ENCODE assay signal across 17 mouse cellular contexts in genomic region chr4:105050041-105050440, GRCm38 (mm10).
"Had no signal": no experiment of that assay in that cellular context is flagged by ENCODE, and none has a peak within 500 bp of the region (broad histone marks: within the 10 kb centered on the region; RNA-seq: fewer than 3 reads in every experiment).

No protein-coding gene starts in this region.

- H3K4me2 ChIP-seq: lung, embryonic 15.5 days; midbrain, embryonic 11.5 days; midbrain, embryonic 13.5 days; midbrain, embryonic 15.5 days; neural tube, embryonic 12.5 days; stomach, embryonic 15.5 days had no signal

- ATAC-seq: lung, postnatal 0 days; midbrain, embryonic 13.5 days; midbrain, embryonic 15.5 days had no signal

- H3K9me3 ChIP-seq: lung, embryonic 15.5 days; megakaryocyte, embryonic 14.5 days; midbrain, embryonic 13.5 days; midbrain, embryonic 15.5 days; neural tube, embryonic 12.5 days; stomach, embryonic 15.5 days had no signal

- H3K36me3 ChIP-seq: lung, embryonic 15.5 days; midbrain, embryonic 15.5 days; neural tube, embryonic 12.5 days; stomach, embryonic 15.5 days had no signal

- H3K27ac ChIP-seq: lung, embryonic 15.5 days; macrophage; midbrain, embryonic 13.5 days; midbrain, embryonic 15.5 days; neural tube, embryonic 12.5 days; stomach, embryonic 15.5 days; stomach, postnatal 0 days had no signal

- H3K4me3 ChIP-seq: lung, embryonic 15.5 days; megakaryocyte, embryonic 14.5 days; midbrain, embryonic 13.5 days; midbrain, embryonic 15.5 days; neural tube, embryonic 12.5 days; stomach, embryonic 15.5 days had no signal

- H3K4me1 ChIP-seq: lung, embryonic 15.5 days; midbrain, embryonic 13.5 days; midbrain, embryonic 15.5 days; neural tube, embryonic 12.5 days; stomach, embryonic 15.5 days had no signal

- H3K27me3 ChIP-seq: lung, embryonic 15.5 days; megakaryocyte, embryonic 14.5 days; midbrain, embryonic 13.5 days; midbrain, embryonic 15.5 days; neural tube, embryonic 12.5 days; stomach, embryonic 15.5 days had no signal

- DNase-seq: lung, adult 2 months; lung, postnatal 14 days; lung, postnatal 36 days; right cerebral cortex, postnatal 14 days; thymus, adult 2 months; thymus, postnatal 25 days; thymus, postnatal 4 days had no signal

- H3K9ac ChIP-seq: lung, embryonic 15.5 days; midbrain, embryonic 13.5 days; midbrain, embryonic 15.5 days; neural tube, embryonic 12.5 days; stomach, embryonic 15.5 days had no signal
